Mouse (Mus musculus) adrenal gland, adult 2 months (tissue): ENCODE results near the gene Mapk10. TPM values are rescaled to one million over a fixed set of nuclear protein-coding genes. Genes with fewer than 3 reads are reported as not detected.
A peak's percentile ranks its signal among the peaks of the same experiment; 100 is the strongest.

ENCODE experiments used
- DNase-seq: peaks from one replicate; pipeline ENCODE4 v3.0.0; 2021
- polyA plus RNA-seq: library from polyadenylated mRNA; depleted of rRNA; stranded (reverse); fragments of >200 nt; gene quantifications from 2 replicates; pipeline ENCODE4 v1.2.3, GENCODE M21; 2012
- total RNA-seq, 2 experiments: library from RNA; stranded (reverse); gene quantifications; 2 replicates each; pipeline ENCODE4 v1.2.3; 2021

The Mapk10 gene
- total and polyA plus RNA-seq, 3 experiments, result 0.99 to 7.4 (median 7.2) TPM

DNA sequence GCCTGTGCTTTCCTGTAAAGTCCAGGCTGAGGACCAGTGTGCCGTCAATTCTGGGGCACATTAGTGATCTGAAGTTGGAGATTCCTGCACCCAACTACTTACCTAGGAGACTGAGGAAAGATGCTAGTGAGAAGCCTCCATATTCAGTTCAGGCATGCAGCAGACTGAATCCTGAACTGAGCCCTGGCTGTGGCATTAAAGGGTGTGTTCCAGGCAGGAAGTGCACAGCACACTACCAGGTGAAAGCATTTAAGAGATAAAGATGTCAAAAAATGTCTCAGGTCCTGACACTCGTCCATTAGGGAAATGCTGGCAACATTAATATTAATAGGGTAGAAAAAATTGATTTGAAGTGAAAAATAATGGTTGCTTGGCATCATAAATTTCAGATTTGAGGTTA, 44.4 kb downstream of the Mapk10 start:
- no peak for DNase-seq

DNA sequence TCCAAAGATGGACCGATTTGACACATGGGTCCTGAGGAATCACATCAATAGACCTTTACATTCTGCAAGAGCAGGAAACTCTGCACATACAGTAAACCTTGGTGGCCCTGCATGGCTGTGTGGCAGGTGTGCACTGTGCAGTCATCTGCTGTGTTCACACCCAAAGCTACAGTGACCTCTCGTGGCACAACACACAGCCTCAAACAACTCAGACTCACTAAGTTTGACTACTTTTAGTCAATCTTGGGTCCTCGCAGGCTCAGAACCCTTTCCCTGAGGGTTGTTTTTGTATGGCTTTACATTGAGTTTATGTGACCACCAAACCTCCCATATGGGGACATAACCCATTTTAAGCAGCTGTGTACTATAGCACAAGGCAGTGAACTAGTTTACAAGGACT, 47.1 kb downstream of the Mapk10 start:
- no peak for DNase-seq

DNA sequence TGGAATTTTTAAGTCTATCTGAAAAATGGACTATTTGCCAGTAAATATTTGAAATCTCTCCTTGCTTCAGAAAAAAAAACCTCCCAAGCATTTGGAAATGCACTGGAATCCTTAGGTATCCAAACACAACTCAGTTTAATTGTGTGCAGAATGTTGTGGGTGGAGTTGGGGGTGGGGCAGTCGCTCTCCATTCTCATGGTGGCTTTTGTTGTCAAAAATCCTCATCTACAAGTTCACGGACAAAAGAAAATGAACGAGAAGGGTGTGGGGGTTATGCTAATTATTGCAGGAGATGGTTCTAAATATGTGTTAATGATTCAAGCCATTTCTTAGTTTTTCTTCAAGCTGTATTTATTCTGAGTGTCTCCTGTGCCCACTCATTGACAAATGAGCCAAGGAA, 49.6 kb downstream of the Mapk10 start:
- DNase-seq, result no peak

DNA sequence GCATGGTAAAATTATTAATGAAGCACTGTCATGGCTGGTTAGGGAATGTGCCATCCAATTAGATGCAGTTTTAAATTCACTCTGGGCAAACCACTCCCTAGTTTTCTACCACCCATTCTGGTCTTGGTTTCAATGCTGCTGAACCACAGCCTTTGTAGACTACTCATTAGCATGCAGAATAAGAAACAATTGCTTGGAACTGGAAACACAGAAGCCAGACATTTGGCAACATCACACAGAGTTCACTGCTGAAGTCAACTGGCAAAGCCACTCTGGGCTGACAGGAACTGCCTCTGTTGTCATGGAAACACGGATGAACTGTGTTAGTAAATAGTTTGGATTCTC, 50.0 kb downstream of the Mapk10 start:
- no peak for DNase-seq

DNA sequence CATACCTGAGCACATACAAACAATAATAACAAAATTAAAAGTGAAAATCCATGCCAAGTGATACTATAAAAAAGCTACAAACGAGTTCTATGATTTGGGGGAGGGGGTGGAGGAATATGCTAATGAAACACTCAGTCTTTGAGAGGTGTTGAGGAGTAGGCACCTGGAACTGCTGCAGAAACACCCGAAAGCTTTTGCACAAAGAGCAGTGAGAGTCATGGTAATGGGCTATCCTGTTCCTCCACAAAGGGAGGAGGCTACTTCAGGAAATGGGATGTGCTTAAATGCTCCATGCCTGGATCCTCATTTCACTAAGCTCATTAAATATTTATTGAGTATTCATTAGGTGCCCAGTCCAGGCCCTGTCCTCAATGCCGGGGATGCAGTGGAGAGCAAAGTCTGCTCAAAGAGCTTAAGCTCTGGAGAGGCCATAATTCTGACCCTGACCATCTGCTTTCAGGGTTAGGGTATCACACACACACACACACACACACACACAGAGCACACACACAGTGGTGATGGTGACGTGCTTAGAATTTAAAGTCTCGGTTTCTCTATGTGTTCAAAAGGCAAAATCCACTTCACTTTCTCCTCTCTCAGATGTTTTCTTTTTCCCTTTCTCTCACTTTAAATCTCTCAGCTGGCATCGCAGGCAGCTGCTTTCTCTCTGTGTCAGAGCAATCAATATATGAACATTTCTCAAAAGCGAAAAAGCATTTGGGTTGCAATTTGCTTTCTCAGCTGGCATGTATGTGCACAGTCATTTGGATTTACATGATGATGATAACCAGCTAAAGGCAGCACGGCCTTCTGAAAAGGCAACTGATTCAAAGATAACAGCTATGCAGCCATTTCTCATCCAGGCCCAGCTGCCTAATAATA, 50.6 kb downstream of the Mapk10 start:
- no peak for DNase-seq

DNA sequence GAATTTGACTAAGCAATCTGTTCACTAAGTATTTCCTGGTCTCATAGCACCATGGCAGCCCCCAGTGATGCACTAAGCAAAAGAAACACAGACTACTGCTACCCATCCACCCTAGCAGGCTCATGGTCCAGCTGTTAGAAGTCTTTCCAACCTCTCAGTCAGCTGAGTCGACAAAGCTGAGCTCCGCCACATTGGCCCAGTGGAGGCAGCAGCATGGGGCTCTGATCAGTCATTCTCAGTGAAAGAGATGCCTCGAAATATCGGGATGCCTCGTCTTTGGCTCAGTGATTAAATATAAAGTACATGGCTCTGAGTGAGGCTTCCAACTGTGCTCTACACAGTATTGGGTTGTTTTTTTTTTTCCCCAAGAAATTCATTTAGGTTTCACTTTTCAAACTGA, 70.2 kb downstream of the Mapk10 start:
- no peak for DNase-seq

DNA sequence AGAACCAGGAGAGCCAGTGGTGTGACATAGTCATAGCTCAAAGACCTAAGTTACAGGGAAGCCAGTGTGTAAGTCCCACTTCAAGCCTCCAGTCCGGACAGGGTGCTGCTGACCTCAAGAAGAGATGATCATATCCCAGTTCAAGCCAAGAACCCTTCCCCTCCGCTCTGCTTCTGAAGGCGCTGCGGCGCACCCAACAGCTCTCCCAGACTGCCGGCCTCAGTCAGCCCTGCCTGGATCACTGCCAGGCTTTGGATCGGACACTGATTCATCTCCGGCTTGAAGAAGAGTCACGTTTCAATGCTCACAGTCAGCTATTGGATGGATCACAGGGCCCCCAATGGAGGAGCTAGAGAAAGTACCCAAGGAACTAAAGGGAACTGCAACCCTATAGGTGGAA, 76.3 kb downstream of the Mapk10 start:
- DNase-seq, result peak; percentile 83

DNA sequence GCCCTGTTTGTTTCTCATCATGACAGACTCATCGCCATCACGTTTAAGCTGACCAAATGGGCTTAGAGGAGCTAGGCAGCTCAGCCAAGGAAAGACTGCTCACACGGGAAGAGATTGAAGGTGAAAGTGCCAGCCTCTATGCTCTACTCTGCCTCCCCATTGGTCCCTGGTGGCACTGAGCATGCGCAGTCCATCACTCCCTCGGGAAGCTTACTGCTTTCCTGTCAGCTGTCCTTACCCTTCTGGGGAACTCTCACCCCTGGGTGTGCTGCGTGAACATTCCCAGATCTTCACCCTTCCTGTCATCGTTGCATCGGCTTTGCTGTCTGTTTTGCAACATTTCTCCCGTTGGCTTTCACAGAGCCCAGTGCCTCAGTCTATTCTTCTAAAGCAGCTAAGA, 77.5 kb downstream of the Mapk10 start:
- DNase-seq, result peak; percentile 17

DNA sequence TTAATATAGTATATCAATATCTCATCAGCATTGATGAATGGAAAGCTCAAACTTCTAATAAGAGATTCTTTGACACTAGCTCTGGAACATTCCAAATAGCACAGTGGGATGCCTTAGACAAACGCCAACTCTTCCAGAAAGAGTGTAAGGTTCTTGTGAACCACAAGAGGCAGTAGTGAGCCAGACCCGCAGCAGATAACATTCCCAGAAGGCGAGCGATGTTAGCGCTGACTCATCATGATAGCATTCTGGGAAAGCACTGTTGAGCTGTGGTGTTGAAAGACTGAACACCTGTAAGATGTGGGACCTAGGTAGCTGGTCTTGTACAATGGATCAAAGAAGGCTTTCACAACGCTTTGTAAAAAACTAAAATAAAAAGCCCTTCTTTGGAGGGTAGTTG, 78.3 kb downstream of the Mapk10 start:
- no peak for DNase-seq

DNA sequence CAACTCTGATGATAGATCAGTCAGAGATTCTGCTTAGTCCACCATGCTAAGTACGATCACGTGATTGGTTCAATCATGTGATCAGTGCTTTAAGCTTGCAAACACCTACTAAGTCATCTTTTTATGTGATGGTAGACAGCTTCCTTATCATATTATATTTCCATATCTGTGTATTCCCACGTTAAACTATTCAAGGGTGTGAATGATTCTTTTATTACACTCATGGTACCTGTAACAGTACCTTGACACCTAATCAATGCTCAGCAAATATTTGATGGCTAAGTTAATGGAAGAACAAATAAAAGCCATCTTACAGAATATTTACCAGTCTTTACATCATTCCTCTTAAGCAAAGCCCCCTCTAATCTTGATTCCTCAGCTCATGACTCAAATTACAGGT, 91.5 kb downstream of the Mapk10 start:
- DNase-seq, result no peak

DNA sequence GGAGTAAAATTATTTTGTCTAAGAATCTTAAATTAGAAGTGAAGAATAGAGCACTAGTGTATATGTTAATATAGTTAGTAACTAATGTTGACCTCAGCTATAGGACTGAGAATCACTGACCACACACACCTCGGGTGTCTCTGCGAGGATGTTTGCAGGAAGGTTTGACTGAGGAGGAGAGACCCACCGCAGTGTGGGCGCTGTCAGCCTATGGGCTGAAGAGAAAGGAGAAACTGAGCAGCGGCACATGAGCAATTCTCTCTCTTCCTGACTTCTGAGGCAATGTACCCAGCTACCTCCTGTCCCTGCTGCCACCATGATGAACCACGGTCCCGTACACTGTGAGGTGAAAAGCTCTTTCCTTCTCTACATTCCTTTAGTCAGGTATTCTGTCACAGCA, 95.6 kb downstream of the Mapk10 start:
- no peak for DNase-seq

DNA sequence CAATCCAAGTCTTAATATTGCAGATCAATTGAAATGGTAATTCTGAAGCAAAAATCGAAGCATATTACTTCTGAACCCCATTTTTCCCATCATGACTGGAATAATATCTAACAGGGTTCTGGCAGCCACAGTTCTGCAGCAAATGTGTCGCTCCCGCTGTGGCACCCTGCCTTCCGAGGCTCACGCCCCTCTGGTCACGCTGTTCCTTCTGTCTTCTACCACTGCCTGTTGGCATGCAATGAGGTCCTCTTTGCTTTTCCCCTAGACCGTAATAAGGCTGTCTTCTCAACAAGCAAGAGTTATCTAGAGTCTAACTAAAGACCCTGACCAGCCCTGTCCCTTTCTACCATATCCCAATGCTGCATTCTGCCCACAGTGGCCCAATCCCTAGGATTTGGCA, 98.7 kb downstream of the Mapk10 start:
- DNase-seq, result no peak

DNA sequence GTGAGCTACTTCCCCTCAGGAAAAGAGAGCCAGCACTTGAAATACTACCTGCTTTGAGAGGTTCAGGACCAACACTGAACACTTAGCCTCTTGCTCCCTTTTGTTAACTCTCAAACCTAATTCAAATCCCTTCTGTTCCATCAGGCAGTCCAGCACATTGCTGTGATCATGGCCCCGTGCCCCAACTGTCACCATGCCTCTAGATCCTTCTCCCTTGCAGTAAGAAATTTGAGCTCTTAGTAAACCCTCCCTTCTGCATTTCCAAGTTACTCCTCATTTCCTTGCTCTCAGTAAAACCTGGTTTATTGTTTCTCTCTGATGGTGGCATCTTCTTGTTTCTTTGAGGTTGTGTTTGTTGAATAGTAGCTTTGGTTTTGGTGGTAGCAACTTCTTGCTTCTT, 101.7 kb downstream of the Mapk10 start:
- DNase-seq, result no peak

DNA sequence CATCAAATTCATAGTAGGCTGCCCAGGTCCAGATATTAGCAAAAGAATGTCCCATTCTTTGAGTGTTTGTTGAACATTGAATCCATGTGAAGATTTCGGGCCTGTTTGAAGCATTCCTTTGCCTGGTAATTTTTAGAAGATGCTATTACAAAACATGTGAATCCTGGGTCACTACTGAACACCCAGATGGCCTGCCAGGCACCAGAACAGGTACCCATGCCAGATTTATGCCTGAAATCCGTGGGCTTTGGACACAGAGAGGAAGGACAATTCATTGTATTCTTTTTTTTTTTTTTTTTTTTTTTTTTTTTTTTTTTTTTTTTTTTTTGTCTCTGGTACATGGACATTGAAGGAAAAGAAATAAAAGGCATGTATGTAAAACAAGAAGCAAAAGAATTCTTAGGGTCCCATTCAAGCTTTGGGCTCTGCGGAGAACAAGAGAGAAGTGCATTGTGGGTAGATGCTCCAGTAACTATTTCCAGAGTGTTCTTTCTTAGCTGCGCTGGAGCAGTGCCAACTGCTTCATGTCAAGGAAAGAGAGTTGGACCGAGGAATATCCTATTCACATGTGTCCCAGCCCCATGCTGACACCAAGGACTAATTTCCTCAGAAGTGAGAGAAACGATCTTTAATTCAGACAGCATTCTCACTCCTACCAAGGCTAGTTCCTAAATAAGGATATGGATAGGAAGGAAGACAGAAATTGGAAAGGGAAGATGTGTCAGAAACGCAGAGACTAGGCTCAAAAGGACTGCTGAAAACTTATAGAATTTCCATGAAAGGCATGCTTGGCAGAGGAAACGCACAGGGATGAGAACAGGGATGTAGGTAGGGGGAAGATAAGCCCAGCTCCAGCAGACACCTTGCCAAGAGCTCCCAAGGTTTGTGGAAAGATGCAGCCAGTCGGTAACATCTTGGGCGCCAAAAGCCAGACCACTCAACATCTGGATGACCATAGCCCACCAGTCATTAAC, 105.4 kb downstream of the Mapk10 start:
- DNase-seq, result no peak

DNA sequence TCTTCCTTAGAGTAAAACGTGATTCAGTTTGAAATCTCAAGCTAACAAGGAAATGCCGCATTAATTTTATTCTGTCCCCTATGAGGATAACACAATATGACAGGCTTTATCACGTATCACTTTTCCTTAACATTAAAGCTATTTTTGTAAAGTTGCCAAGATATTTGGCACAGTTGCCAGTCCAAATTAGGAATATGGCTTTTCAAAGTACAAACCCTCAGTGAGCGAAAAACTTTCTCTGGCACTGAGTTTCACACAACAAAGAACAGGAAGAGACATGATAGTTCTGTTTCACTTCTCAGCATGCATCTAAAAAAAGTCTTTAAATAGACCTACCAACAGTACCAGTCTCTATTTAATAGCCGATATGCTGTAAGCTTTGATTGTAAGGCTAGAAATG, 107.1 kb downstream of the Mapk10 start:
- DNase-seq, result no peak

DNA sequence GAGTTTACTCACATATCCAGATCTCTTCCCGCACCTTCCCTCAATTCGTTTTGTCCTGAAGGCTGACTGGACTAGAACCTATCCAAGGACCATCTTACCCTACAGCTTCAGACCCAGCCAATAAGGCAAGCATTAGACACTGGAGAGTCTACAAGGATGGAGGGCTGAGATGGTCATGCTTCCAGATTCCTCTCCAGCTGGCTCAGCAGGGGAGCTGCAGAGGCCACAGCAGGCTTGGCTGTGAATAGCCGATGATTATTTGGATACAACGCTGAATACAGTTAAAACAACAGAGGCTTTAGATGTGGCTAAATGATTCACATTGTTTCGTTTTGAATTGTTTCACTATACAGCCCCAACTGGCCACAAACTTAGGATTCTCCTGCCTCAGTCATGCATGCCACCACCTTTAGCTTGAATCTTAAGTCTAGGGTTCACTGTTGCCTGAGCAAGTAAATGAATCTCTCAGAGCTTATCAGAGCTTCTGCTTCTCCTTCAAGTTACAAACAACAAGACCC, 108.2 kb downstream of the Mapk10 start:
- DNase-seq, result no peak

DNA sequence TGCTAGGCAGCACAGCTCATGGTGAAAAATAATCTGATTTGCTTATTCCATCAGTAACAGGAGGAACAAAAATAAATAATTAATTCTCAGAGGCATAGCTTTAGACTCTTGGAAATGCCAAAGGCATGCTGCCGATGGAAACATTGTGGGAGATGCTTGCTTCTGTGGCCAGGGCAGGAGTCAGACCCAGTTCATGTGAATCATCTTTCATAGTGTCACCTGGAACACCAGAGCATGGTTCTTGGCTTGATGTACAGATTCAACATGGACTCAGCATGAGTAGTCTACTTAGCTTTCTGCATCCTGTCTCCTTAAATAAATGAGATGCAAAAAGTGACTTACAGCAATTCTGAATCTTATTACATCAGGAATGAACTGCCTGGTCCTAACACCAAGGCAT, 109.0 kb downstream of the Mapk10 start:
- DNase-seq, result no peak

DNA sequence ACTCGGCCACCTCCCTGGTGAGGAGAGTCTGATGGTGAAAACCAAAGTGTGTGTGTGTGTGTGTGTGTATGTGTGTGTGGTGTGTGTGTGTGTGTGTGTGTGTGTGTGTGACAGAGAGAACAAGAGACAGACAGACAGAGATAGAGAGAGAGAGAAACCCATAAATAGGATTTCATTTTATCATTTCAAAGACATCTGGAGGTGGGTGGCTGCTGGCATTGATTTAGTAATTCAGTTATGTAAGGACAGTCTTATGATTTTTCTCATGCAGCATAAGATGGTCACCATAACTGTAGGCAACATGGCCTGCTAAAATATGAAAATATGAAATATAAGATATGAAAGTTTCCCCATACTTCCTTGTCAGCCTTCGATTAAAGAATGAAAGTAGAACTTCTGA, 117.0 kb downstream of the Mapk10 start:
- no peak for DNase-seq

DNA sequence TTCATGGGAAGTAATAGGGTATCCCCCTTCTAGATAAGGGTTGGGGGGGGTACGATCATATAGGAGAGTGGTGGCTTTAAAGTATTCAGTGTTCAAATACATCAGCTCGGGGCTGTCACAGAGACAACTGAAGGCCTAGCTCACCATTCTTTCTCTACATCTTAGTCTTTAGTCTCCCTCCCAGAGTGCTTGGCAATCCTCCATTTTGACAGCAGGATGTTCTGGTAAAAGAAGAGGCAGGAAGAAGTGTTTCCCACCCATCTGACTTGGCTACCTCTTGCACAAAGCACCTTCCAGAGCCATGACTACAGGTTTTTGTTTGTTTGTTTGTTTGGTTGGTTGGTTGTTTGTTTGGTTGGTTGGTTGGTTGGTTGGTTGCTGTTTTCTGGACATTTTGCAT, 125.3 kb downstream of the Mapk10 start:
- DNase-seq, result no peak

DNA sequence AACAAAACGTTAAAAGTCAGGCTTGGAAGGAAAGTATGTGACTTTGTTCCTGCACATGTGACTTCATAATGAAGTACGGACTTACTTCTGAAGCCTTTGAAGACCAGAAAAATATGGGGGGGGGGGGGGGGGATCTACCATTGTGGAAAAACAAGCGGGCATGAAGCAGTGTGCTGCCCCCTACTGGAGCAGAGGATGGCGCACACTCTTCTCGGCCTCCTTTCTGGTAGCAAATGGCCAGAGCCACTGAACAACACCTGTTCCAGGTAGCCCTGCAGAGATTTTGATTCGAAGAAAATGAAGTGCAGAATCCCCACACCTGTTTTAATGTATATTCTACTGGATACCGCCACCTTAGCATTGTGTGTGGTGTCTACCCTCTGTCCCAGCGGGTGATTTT, 135.7 kb downstream of the Mapk10 start:
- DNase-seq, result peak; percentile 16

DNA sequence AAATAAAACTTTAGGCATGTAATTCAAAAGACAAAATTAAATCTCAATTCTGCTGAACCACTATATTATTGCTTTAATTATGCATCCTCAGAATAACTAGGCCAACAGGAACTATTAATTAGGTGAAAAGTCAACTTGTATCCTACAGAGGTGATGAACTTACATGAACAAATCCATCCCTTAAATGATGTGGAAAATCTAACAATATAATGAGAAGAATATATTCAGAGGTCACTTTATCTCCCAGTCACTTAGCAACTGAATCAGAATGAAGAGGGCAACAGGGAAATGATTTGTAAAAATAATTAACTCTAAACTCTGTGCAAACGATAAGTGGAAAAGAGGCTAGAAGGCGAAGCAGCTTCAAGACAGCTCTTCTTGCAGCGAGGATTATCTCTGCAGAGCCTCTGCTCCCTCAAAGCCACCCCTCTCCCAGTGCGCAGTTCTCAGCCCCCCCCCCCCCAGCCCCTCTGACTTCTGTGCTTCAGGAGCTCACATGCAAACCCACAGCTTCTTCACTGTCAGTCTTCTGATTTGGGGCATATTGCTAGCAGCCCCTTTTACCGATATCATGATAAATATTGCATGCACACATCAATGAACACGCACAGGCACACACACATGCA, 138.8 kb downstream of the Mapk10 start:
- no peak for DNase-seq

DNA sequence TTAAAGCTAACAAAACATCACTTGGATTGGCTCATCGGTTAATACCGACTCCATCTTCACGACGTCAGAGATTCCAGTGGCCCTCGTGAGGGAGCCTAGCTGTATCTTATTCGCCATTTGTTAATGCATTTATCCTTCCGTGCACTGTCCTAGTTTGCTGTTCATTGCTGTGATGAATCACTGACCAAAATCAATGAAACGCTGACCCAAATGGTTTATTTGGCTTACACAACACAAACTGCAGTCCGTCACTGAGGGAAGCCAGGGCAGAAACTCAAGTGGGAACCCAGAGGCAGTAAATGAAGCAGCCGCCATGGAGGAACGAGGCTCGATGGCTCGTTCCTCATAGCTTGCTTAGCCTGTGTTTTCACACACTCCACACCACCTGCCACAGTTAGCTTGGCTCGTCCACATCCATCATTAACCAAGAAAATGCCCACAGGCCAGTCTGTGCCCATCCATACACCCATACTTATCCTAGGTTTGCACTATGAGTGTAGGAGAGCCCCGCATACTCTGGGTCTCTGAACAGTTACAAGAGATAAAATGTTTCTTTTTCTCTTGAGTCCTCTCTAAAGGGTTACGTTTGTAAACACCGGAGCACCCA, 140.0 kb downstream of the Mapk10 start:
- no peak for DNase-seq
